Mouse (Mus musculus) embryonic facial prominence, embryonic 11.5 days (tissue): ENCODE results near the gene Yap1. TPM values are rescaled to one million over a fixed set of nuclear protein-coding genes. Genes with fewer than 3 reads are reported as not detected.

ENCODE experiments used
- ATAC-seq: fragments of 200-750 bp; cut with Nextera tagmentation; replicated peaks from 2 replicates; pipeline ENCODE4 v1.8.0; 2017; ENCODE audit warnings: low read depth; ENCODE audit not compliant: insufficient number of reproducible peaks, low FRiP score, low TSS enrichment
- DNase-seq: peaks from one replicate; pipeline ENCODE4 v3.0.0-alpha.2; 2015; ENCODE audit warnings: low spot score
- H3K27ac ChIP-seq: fragments of 300-500 bp; sonication (generic); replicated peaks from 2 replicates; pipeline ENCODE4 v1.5.1; 2014; ENCODE audit warnings: mild to moderate bottlenecking, low read depth, low read length, control low read depth
- H3K27me3 ChIP-seq: fragments of 300-500 bp; sonication (generic); 2 replicates; pipeline ENCODE4 v1.6.1; 2014; ENCODE audit warnings: mild to moderate bottlenecking, low read length, moderate library complexity, mixed read lengths; ENCODE audit not compliant: control insufficient read depth, insufficient read depth
- H3K36me3 ChIP-seq: fragments of 300-500 bp; sonication (generic); replicated peaks from 2 replicates; pipeline ENCODE4 v1.6.1; 2014; ENCODE audit warnings: low read depth, mild to moderate bottlenecking, low read length, moderate library complexity, mixed read lengths; ENCODE audit not compliant: control insufficient read depth, insufficient read depth
- H3K4me1 ChIP-seq: fragments of 300-500 bp; sonication (generic); 2 replicates; pipeline ENCODE4 v1.6.1; 2014; ENCODE audit warnings: low read length, mixed read lengths; ENCODE audit not compliant: control insufficient read depth, insufficient read depth
- H3K4me2 ChIP-seq: fragments of 300-500 bp; sonication (generic); 2 replicates; pipeline ENCODE4 v1.6.1; 2014; ENCODE audit warnings: low read depth, mild to moderate bottlenecking, control low read depth, low read length, moderate library complexity
- H3K4me3 ChIP-seq: fragments of 300-500 bp; sonication (generic); 2 replicates; pipeline ENCODE4 v1.5.1; 2014; ENCODE audit warnings: low read depth, low read length, control low read depth
- H3K9ac ChIP-seq: fragments of 300-500 bp; sonication (generic); replicated peaks from 2 replicates; pipeline ENCODE4 v1.6.1; 2014; ENCODE audit warnings: mild to moderate bottlenecking, control low read depth, low read length
- H3K9me3 ChIP-seq: fragments of 300-500 bp; sonication (generic); replicated peaks from 2 replicates; pipeline ENCODE4 v1.6.1; 2016; ENCODE audit warnings: mild to moderate bottlenecking, low read length, inconsistent platforms, mixed read lengths; ENCODE audit not compliant: control insufficient read depth
- WGBS: fragments of 180-500 bp; shearing (Covaris S2); extraction: QIAGEN DNeasy Blood & Tissue Kit; methylation state at CpG from one replicate; pipeline ENCODE4 v1.1.7; 2014; 5-methylcytosine and 5-hydroxymethylcytosine counted together
- polyA plus RNA-seq: library from polyadenylated mRNA; unstranded; fragments of >200 nt; fragmentation: Nextera tagmentation; extraction: Ambion mirVana; gene quantifications from 2 replicates; pipeline ENCODE4 v1.2.1, GENCODE M21; 2014

Gene Yap1
- polyA plus RNA-seq, 1 experiment from 2014 or later = 41.9 TPM

DNA sequence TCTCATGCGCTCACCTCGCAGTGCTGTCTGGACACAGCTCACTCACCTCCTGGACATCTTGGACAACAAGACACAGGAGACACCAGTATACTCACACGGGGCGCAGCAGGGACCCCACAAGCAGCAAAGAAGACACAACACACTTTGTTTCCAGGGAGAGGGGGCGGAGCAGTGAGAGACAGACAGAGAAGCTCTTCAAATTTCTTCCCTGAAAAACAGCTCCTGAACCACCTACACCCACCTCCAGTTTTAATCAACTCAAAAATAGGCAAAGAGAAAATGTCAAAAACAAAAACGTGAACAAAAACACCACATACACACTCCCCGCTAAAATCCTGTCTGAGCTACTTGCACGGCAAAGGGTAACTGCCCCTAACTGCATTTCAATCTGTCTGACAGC is 48.0 kb downstream of the Yap1 start:
- DNase-seq = no peak
- Histone ChIP-seq H3K27ac (no peak overlapping the region), H3K4me2 (no peak overlapping the region), H3K4me3 (no peak overlapping the region), H3K4me1 (no peaks in the 10 kb centered on the region), H3K36me3 (peaks cover 11% of the 10 kb centered on the region; the same call in 1 of the 2 replicates), H3K9me3 (no peaks in the 10 kb centered on the region), H3K27me3 (no peaks in the 10 kb centered on the region), H3K9ac (no peak overlapping the region)
- ATAC-seq = no peak
- 88% methylated on average over 8 of the region's 8 CpGs for WGBS

DNA sequence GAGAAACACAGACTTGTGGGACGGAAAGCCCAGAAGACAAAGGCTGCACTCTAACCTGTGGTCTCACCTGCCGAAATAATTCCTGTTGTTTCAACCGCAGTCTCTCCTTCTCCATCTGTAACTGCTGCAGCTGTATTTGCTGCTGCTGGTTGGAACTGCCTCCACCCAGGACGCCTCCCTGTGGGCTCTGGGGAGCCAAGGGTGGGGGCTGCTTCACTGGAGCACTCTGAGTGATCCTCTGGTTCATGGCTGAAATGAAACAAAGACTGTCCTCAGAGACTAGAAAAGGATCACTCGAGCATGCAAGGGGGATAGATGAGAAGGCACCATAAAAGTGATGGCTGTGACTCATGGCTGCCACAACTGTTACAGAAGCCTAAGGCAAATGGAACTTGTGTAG is 51.5 kb downstream of the Yap1 start:
- Histone ChIP-seq H3K9me3 (no peaks in the 10 kb centered on the region), H3K36me3 (peaks cover 14% of the 10 kb centered on the region), H3K27me3 (no peaks in the 10 kb centered on the region), H3K27ac (no peak overlapping the region), H3K4me2 (no peak overlapping the region), H3K4me3 (no peak overlapping the region), H3K4me1 (no peaks in the 10 kb centered on the region), H3K9ac (no peak overlapping the region)
- DNase-seq (no peak), ATAC-seq (no peak)
- WGBS = 86% methylated on average over 5 of the region's 5 CpGs

GRCm38 (mm10) chr9:7950211-7950644 is 54.2 kb downstream of the Yap1 start:
- 80% methylated on average over 7 of the region's 7 CpGs for WGBS
- no peak overlapping the region for H3K9ac ChIP-seq

GRCm38 (mm10) chr9:7947946-7948345 is 56.5 kb downstream of the Yap1 start:
- no peaks in the 10 kb centered on the region for H3K9me3 ChIP-seq
- 90% methylated on average over 4 of the region's 4 CpGs for WGBS
- peaks cover 9% of the 10 kb centered on the region for H3K36me3 ChIP-seq
- H3K27ac ChIP-seq = no peak overlapping the region
- ATAC-seq (no peak), DNase-seq (no peak)
- H3K9ac ChIP-seq = no peak overlapping the region
- H3K4me3 ChIP-seq = no peak overlapping the region
- H3K4me2 ChIP-seq = no peak overlapping the region
- H3K27me3 ChIP-seq = no peaks in the 10 kb centered on the region
- H3K4me1 ChIP-seq = no peaks in the 10 kb centered on the region

More at GRCm38 (mm10) chr9:7950211-7950644, 54.2 kb downstream of the Yap1 start:
- DNase-seq = no peak
- H3K4me1 ChIP-seq = no peaks in the 10 kb centered on the region
- no peak overlapping the region for H3K4me3 ChIP-seq
- no peak for ATAC-seq
- H3K36me3 ChIP-seq = peaks cover 14% of the 10 kb centered on the region
- H3K27me3 ChIP-seq = no peaks in the 10 kb centered on the region
- no peaks in the 10 kb centered on the region for H3K9me3 ChIP-seq
- H3K4me2 ChIP-seq = no peak overlapping the region
- no peak overlapping the region for H3K27ac ChIP-seq

DNA sequence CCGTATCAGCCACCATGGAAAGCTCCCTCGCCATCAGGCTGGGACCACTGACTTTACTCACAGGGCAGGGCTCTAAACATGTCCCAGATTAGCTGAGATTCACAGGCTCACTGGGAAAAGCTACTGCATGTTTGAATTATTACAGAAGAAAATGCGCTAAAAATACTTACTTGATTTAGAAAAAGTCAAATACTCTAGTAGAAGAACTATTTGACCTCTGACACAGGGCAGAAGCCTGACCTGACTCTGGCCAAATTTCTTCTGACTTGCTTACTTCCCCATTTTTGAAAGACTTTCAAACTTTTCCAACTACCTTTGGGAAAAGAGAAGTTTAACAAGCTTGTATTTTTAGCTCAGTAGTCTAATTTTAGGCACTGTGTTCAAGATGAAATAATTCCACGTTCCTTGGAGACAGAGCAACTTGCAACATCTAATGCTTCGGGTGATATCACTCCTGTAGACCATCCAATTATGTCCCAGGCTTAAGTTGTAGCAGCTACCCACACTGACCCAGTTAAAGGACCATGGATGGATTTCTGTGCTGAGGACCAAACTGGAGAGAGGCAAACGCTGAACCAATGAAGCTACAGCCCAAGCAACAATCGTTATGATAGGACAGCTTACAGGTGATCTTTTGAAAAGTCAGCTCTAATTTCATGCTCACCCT is 60.5 kb downstream of the Yap1 start:
- 87% methylated on average over 7 of the region's 7 CpGs for WGBS
- Histone ChIP-seq H3K27ac (no peak overlapping the region), H3K9me3 (no peaks in the 10 kb centered on the region), H3K27me3 (no peaks in the 10 kb centered on the region), H3K9ac (no peak overlapping the region), H3K4me3 (no peak overlapping the region), H3K4me2 (no peak overlapping the region), H3K36me3 (no peaks in the 10 kb centered on the region; the same call in none of the 2 replicates), H3K4me1 (no peaks in the 10 kb centered on the region)
- DNase-seq (no peak), ATAC-seq (no peak)

DNA sequence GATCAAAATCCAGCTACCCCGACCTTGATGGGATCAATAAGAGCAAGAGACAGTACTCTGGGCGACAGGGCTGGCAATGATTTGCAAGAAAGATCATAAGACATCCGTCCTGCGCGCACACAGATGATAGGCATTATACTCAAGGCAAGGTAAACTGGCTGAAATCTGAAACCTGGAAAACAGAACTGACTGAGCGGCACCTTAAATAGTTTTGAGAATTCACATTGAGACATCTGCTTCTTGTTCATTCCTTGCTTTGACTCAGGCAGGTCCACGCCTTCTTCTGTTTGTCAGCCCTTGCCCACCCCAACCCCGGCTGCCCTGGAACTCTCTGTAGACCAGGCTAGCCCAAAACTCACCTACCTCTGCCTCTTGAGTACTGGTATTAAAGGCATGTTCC is 61.7 kb downstream of the Yap1 start:
- ATAC-seq = 0 out of 2 replicates have a peak, but pooled peaks have one; percentile 32
- no peaks in the 10 kb centered on the region; the same call in 1 of the 2 replicates for H3K36me3 ChIP-seq
- WGBS = 63% methylated on average over 8 of the region's 8 CpGs
- H3K4me3 ChIP-seq = no peak overlapping the region
- DNase-seq = peak; percentile 68
- no peak overlapping the region for H3K27ac ChIP-seq
- no peaks in the 10 kb centered on the region for H3K27me3 ChIP-seq
- no peaks in the 10 kb centered on the region for H3K4me1 ChIP-seq
- H3K9me3 ChIP-seq = no peaks in the 10 kb centered on the region
- no peak overlapping the region for H3K4me2 ChIP-seq
- no peak overlapping the region for H3K9ac ChIP-seq

- peaks cover 13% of the 10 kb centered on the region for H3K36me3 ChIP-seq
- WGBS = 91% methylated on average over 4 of the region's 4 CpGs
- H3K4me1 ChIP-seq = no peaks in the 10 kb centered on the region
- no peaks in the 10 kb centered on the region for H3K9me3 ChIP-seq
- H3K9ac ChIP-seq = no peak overlapping the region
- H3K4me2 ChIP-seq = no peak overlapping the region
- ATAC-seq (no peak), DNase-seq (no peak)
- H3K4me3 ChIP-seq = no peak overlapping the region
- H3K27me3 ChIP-seq = no peaks in the 10 kb centered on the region
- H3K27ac ChIP-seq = no peak overlapping the region
These were observed 64.3 kb downstream of the Yap1 start for GRCm38 (mm10) chr9:7940075-7940474.

DNA sequence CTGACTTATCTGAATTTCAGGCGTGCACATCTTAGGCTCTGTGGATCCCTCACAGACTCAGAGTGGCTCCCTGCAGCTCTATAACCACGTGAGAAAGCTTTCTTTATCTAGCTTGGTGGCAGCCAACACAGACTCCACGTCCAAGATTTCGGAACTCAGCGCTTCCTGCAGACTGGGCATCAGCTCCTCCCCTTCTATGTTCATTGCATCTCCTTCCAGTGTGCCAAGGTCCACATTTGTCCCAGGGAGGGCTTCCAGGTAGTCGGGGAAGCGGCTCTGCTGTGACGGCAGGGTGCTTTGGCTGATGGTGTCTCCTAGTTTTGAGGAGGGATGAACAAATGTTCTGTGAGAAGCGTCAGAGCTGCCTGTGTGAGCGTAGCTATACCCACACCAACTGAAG is 70.0 kb downstream of the Yap1 start:
- Histone ChIP-seq H3K4me3 (no peak overlapping the region), H3K27me3 (no peaks in the 10 kb centered on the region), H3K27ac (no peak overlapping the region), H3K36me3 (peaks cover 38% of the 10 kb centered on the region), H3K4me1 (no peaks in the 10 kb centered on the region), H3K9me3 (peaks cover 6% of the 10 kb centered on the region; the same call in 1 of the 2 replicates), H3K4me2 (no peak overlapping the region), H3K9ac (no peak overlapping the region)
- DNase-seq (no peak), ATAC-seq (no peak)
- 96% methylated on average over 10 of the region's 10 CpGs for WGBS
